Mouse (Mus musculus) leukemia stem cell, adult 10-12 weeks (primary cell): ENCODE results near the gene Cd37. TPM values are rescaled to one million over a fixed set of nuclear protein-coding genes. Genes with fewer than 3 reads are reported as not detected.

Experiments
- polyA plus RNA-seq: library from polyadenylated mRNA; stranded (reverse); fragments of >175 nt; gene quantifications from 2 replicates; pipeline ENCODE4 v1.2.3, GENCODE M21; 2012; ENCODE audit warnings: low replicate concordance

Gene Cd37
- 162 and 431 TPM in 2 replicates for polyA plus RNA-seq

DNA sequence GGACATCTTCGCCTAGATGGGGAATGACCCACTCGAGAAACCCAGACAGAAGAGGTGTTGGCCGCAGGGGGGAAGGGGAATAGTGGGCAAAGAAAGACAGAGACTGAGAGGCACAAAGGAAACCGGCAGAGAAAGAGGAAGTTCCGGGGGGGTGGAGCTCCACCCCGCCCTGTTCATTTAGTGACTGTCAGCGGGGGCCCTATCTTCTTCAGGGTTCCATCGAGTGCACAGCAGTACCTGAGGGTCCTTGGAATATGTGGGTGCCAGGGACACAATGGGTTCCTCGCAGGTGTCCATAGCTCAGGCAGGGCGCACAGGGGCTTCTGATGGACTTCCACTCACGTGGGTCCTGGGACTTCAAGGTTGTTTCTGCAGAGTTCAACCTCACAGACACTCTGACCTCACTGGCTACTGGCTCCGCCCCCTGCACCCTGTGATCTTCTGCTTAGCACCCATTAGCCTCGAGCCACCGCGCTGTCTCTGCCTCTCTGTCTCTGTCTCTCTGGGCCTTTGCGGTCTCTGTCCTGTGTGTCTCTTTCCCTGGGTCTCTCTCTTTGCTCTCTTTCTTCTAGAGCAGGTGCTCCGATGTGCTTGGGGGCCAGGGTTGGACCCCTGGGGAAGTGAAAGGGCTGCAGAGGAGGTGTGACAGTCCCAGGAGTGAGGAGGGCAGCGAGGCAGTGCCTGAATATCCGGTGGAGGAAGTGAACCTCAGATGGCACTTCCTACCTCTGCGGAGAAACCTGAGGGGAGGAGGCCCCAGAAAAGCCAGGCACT lies at the start of gene Cd37:
Gene Cd37, minus strand, starts transcription at position 393 of the 774 bp plus-strand sequence.

DNA sequence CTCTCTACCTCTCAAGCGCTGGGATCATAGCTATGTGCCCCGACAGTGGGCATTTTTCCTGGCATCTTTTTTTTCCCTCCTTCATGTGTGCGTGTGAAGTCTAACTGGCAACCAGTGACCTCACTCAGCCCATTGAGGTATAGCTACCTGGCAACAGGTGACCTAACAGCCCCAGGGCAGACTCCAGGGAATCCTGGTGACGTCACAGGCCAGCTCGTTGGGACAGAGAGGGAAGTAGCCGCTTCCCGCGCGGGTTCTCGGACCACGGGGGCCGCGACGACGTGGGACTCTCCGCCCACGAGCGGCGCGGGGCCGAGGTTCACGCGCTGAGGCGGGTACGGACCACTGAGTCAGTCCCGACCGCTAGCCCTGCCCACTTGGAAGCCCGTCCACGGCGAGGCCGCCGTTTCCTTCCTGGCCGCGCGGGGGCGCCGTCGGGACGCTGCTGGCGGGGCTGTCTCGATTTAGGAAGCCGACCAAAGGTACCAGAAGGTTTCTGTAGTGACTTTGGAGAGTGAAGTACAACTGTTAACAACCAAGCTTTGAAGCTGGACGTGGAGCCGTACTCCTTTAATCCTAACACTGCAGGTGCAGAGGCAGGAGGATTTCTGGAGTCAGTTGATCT lies 38.3 kb upstream of the Cd37 start, which contains the start of gene Slc6a21:
Gene Slc6a21, plus strand, starts transcription at position 378 of the 625 bp plus-strand sequence.

DNA sequence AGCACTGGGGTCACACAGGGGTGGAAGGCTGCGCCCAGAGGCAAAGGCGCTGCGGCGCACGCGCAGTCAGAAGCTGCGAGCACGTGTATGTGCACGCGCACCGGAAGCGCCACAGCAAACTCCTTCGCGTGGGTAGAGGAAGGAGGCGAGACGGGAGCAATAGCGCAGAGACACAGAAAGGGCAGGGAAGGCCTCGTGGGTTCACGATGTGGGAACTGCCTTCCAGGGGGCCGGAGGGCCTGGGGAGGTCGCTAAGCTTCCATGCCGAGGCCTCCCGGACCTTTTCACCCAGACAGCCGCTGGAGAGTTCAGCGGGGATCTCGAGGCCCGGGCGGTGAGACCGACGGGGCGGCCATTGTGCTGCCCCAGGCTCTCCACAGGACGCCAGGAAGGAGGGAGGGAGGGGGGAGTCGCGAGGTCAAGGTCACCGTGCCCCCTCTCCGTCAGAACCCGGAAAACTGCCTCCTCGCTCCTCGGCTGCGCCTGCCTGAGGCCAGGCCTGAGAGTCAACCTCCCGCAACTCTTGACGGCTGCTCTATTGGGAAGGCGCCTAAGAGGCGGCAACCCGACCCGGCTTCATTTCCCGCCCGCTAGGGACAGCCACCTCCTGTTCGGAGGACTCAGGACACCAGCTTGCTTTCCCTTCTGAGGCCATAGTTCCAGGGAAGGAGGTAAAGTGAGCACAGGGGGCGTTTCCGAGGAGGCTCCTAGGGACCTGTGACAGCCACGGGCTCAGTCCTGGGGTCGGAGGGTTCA lies 1.9 kb upstream of the Cd37 start, which contains the start of gene Slc6a16:
Gene Slc6a16, plus strand, starts transcription at position 453 of the 756 bp plus-strand sequence.

DNA sequence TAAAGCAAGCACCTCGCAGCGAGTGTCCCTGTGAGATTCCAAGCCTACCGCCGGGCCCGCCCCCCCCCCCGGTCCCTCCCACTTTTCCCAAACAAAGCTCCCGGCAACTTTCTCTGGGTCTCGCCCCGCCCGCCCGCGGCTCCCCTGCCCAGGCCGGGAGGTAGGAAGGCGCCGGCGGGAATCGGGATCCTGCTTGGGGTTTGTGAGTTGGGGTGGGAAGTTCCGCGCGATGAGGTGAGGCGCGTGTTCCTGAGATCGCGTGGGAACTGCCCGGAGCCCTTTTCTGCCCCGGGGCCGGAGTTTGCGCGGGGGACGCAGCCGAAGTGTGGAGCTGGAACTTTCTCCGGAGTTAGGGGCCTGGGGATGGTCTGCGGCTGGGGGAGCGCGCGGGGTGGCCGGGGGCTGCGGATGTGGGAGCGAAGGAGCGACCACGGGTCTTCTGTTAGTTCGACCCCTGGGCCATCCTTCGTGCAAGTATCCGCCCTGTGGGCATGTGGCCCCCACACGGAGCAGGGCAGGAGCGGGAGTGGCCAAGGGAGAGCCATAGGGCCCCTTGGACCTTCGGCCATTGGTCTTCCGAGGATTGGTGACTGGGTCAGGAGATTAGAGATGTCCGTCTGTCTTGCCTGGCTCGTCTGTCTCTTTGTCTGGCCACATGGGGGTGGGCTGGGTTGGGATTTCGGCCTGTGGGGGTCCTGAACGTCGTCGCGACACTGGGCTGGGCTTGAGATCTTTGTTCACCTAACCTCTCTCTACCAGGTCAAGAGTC lies 23.1 kb downstream of the Cd37 start, which contains the start of gene Tead2:
Gene Tead2, plus strand, starts transcription at position 81 of the 769 bp plus-strand sequence.

DNA sequence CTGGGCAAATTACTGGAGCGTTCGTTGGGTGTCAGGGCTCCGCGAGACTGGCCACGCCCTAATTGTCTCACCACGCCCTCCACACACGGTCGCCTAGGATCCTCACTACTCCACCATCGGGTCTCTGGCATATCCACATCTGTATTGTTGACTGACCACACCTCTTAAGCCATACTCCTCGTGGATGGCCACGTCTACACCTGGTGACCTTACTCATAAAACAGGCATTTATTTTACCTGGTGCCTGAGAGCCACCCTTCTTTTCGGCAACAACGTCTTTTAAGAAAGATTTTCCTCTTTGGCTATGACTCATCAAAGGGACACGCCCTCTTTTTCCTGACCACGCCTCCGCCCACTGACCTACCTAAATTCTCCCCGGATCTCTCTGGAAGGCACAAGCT lies 27.1 kb downstream of the Cd37 start, which contains the start of gene Dkkl1:
Gene Dkkl1, minus strand, starts transcription at position 297 of the 401 bp plus-strand sequence.

DNA sequence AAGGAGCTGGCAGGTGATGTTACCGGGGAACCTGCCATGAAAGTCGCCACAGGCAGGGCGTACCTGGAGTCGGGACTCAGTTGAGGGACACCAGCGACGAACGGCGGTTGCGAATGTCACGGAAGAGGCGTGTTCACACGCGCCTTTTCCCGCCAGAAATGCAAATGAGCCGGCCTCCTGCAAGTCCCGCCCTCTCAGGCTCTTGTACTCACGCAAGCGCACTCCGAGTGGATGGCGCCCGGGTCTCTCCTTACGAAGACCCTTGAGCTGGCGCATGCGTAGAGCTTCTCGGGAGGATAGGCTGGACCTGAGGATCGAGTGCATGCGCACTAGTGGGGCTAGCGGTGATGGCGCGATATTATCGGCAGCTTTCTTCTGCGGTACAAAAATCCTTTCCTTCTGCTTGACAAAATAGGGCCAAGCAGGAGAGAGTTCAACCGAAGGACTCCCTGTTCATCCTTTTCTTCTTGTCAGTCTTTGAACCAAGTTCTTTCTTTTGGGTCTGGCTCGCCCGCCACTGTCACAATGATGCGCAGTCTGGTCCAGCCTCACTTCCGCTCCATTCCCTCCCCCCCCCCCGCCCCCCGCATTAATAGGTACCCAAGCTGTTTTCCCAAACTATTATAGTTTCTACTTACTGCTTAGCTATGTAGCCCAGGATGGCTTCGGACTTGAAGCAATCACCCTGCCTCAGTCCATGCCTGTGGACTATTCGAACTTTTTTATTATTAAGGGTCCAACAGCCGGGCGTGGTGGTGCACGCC lies 34.4 kb downstream of the Cd37 start, which contains the start of gene Ccdc155:
Gene Ccdc155, minus strand, starts transcription at position 513 of the 764 bp plus-strand sequence.

Other genes starting within 250 kb of the Cd37 start
- 87.3 and 130 TPM in 2 replicates for gene Irf3, start 241.5 kb downstream of the Cd37 start, polyA plus RNA-seq
- gene Bcl2l12, start 240.4 kb downstream of the Cd37 start, polyA plus RNA-seq: 87.8 and 102 TPM in 2 replicates
- gene Scaf1, start 222.8 kb downstream of the Cd37 start, polyA plus RNA-seq: 217 and 410 TPM in 2 replicates
- 5.5 and 13.5 TPM in 2 replicates for gene Rras, start 221.2 kb downstream of the Cd37 start, polyA plus RNA-seq
- 79.4 and 112 TPM in 2 replicates for gene Prr12, start 186.2 kb downstream of the Cd37 start, polyA plus RNA-seq
- 116 and 136 TPM in 2 replicates for gene Nosip, start 176.7 kb downstream of the Cd37 start, polyA plus RNA-seq
- 37.4 and 43.1 TPM in 2 replicates for gene Prrg2, start 176.4 kb downstream of the Cd37 start, polyA plus RNA-seq
- gene Rcn3, start 146.9 kb downstream of the Cd37 start, polyA plus RNA-seq: 46.7 and 64.8 TPM in 2 replicates
- gene Fcgrt, start 135.3 kb downstream of the Cd37 start, polyA plus RNA-seq: 110 and 181 TPM in 2 replicates
- 30.5 and 135 TPM in 2 replicates for gene Rps11, start 114.7 kb downstream of the Cd37 start, polyA plus RNA-seq
- gene Rpl13a, start 110.4 kb downstream of the Cd37 start, polyA plus RNA-seq: 3,721 and 5,411 TPM in 2 replicates
- 0.19 and 1.7 TPM in 2 replicates for gene Gm45713, start 102.9 kb downstream of the Cd37 start, polyA plus RNA-seq
- 27.9 and 74.5 TPM in 2 replicates for gene Flt3l, start 102.7 kb downstream of the Cd37 start, polyA plus RNA-seq
- 30.9 and 48.1 TPM in 2 replicates for gene Pih1d1, start 84.8 kb downstream of the Cd37 start, polyA plus RNA-seq
- 59.4 and 89.2 TPM in 2 replicates for gene Aldh16a1, start 84.5 kb downstream of the Cd37 start, polyA plus RNA-seq
- 0.08 and 0.46 TPM in 2 replicates for gene Slc17a7, start 75.2 kb downstream of the Cd37 start, polyA plus RNA-seq
- gene Gfy, start 59.5 kb downstream of the Cd37 start, polyA plus RNA-seq: 0.24 and 4.6 TPM in 2 replicates
- gene Pth2, start 58.1 kb downstream of the Cd37 start, polyA plus RNA-seq: not detected in 2 replicates
- gene Ccdc155, start 34.2 kb downstream of the Cd37 start, polyA plus RNA-seq: 1.1 and 1.2 TPM in 2 replicates
- gene Dkkl1, start 27.0 kb downstream of the Cd37 start, polyA plus RNA-seq: 46.7 and 92.2 TPM in 2 replicates
- 1.1 and 1.3 TPM in 2 replicates for gene Tead2, start 23.4 kb downstream of the Cd37 start, polyA plus RNA-seq
- not detected in 2 replicates for gene Slc6a16, start 2.0 kb upstream of the Cd37 start, polyA plus RNA-seq
- 0.11 TPM in 1 of 2 replicates, not detected in the other for gene Slc6a21, start 38.4 kb upstream of the Cd37 start, polyA plus RNA-seq
- 1.2 and 1.4 TPM in 2 replicates for gene Trpm4, start 94.7 kb upstream of the Cd37 start, polyA plus RNA-seq
- not detected in 2 replicates for gene Hrc, start 96.2 kb upstream of the Cd37 start, polyA plus RNA-seq
- gene Ppfia3, start 127.9 kb upstream of the Cd37 start, polyA plus RNA-seq: 2.6 and 3.4 TPM in 2 replicates
- gene Lin7b, start 131.5 kb upstream of the Cd37 start, polyA plus RNA-seq: 0.80 TPM in 1 of 2 replicates, not detected in the other
- 650 and 741 TPM in 2 replicates for gene Snrnp70, start 156.6 kb upstream of the Cd37 start, polyA plus RNA-seq
- not detected in 2 replicates for gene Kcna7, start 166.5 kb upstream of the Cd37 start, polyA plus RNA-seq
- gene Ntf5, start 174.6 kb upstream of the Cd37 start, polyA plus RNA-seq: not detected in 2 replicates
- not detected in 2 replicates for gene Lhb, start 181.7 kb upstream of the Cd37 start, polyA plus RNA-seq
- gene Gys1, start 195.7 kb upstream of the Cd37 start, polyA plus RNA-seq: 11.4 and 11.8 TPM in 2 replicates
- gene Ruvbl2, start 199.0 kb upstream of the Cd37 start, polyA plus RNA-seq: 293 and 559 TPM in 2 replicates
- gene Ftl1, start 220.8 kb upstream of the Cd37 start, polyA plus RNA-seq: 5,681 and 8,825 TPM in 2 replicates
- 180 and 264 TPM in 2 replicates for gene Bax, start 227.8 kb upstream of the Cd37 start, polyA plus RNA-seq
- 0.27 and 0.61 TPM in 2 replicates for gene Tulp2, start 242.8 kb upstream of the Cd37 start, polyA plus RNA-seq
- gene Gm45808, start 247.7 kb upstream of the Cd37 start, polyA plus RNA-seq: not detected in 2 replicates
- 0.83 and 1.7 TPM in 2 replicates for gene Dhdh, start 249.7 kb upstream of the Cd37 start, polyA plus RNA-seq